Mouse (Mus musculus): ENCODE data around the gene Cul4b. TPM values are rescaled to one million over a fixed set of nuclear protein-coding genes. Genes with fewer than 3 reads are reported as not detected.

The Cul4b gene
- polyA plus RNA-seq, 1 experiment from 2014 or later: 17.4 TPM

Other genes with a start within 250 kb of the Cul4b start
- gene Lamp2, start 119.7 kb downstream of the Cul4b start, polyA plus RNA-seq (2015; fragmentation: Nextera tagmentation; extraction: Ambion mirVana): 51.9 and 55.4 TPM in 2 replicates
- gene Mcts1, start 24.4 kb upstream of the Cul4b start, polyA plus RNA-seq (2015; fragmentation: Nextera tagmentation; extraction: Ambion mirVana): 173 and 181 TPM in 2 replicates
- 28.3 and 31.3 TPM in 2 replicates for gene C1galt1c1, start 58.9 kb upstream of the Cul4b start, polyA plus RNA-seq (2015; fragmentation: Nextera tagmentation; extraction: Ambion mirVana)
- gene 6030498E09Rik, start 196.5 kb upstream of the Cul4b start, polyA plus RNA-seq (2015; fragmentation: Nextera tagmentation; extraction: Ambion mirVana): not detected in 2 replicates